Mouse (Mus musculus) ES-CJ7 (cell line): ENCODE measurements around the gene Myh9.
"Not testable (repeated sequence)": the region's sequence is repeated elsewhere in the genome, so short reads cannot be mapped to it uniquely, and the experiment has no call there.

ENCODE experiments used
- DNase-seq: peaks from one replicate; pipeline ENCODE4 v3.0.0; 2011; ENCODE audit warnings: low read depth, low spot score

Myh9 gene

DNA sequence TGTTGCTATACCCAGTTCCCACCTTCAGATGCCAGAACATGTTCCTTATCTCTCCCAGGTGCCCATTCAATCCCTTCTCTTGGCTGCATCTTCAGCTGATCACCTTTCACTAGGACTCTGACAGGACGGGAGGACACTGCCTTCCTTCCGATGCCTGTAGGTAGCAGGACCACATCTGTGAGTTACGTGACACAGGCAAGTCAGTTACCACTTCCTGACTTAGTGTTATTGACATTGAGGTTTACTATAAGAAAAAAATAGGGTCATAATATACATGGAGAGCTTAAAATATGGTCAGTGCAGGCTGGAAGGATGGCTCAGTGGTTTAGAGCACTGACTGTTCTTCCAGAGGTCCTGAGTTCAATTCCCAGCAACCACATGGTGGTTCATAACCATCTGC lies 120.5 kb downstream of the Myh9 start:
- DNase-seq = not testable (repeated sequence)

DNA sequence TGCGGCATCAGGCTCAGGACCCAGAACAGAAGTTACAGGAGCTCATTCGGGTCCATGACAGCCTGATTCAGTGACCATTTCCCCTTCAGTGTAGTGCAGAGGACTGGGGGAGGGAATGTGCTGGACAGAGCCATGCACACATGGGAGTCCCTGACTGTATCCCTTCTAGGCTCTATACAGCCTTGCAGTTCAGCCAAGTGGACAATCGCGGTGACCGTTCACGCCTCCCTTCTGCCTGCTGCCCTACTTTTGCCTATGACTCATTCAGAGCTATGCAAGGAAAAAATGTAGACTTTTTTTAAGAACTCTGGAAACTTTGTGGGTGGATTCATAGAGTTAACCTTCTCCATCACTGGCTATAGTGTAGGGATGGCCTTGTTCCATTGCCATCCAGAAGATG lies 123.7 kb downstream of the Myh9 start:
- not testable (repeated sequence) for DNase-seq
